Mouse (Mus musculus) CD4-positive, CD25-positive, alpha-beta regulatory T cell, adult 4 months (primary cell): Measurements from ENCODE around the gene Pdzd7. TPM values are rescaled to one million over a fixed set of nuclear protein-coding genes. Genes with fewer than 3 reads are reported as not detected.

Experiments used
- ATAC-seq: one replicate; pipeline ENCODE4 v1.8.0; 2017
- polyA plus RNA-seq, 2 experiments: library from polyadenylated mRNA; unstranded; fragments of 100-300 nt; shearing (Covaris generic); gene quantifications; one replicate each; pipeline ENCODE4 v1.2.1; 2017

Pdzd7 gene
- polyA plus RNA-seq, 2 experiments from 2014 or later = not detected

DNA sequence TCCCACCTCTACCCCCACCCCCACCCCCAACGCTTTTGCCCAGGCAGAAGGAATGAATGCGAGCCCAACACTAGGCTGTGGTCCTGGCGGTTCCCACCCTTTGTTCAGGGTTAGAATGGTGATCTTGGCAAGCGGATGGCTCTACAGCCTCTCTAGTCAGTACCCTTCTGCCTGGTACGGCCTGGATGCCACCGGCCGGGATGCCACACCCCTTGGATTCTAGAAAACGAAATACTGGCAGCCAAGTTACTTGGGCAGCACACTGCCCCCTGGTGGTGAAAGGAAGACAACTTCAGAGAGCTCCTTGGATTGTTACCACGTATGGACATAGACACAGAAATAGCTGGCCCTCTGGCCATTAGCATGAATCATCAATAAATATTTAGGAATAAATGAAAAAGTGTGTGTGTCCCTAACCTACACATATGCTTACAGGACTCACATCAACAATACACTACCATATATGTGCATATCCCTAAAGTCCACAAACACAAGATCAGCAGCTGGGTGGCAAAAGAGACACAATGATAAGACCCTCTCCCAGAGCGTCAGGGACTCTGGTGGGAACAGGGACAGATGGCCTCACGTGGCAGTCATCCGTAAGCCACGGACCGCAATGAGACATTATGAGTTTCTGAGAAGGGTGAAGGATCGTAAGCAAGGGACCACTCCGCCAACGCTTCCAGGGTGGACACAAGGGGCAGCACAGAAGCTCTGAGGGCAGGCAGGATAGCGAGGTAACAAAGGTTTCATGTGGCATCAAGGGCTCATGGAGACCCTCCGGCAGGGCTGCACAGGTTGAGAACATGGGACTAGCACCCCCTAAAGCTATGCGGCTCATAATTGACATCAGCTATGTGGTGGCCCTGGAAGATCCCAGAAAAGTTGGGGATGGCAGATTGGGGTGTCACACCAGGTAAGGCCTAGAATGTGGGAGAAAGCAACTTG lies 14.5 kb downstream of the Pdzd7 start:
- peak; percentile 44 for ATAC-seq

DNA sequence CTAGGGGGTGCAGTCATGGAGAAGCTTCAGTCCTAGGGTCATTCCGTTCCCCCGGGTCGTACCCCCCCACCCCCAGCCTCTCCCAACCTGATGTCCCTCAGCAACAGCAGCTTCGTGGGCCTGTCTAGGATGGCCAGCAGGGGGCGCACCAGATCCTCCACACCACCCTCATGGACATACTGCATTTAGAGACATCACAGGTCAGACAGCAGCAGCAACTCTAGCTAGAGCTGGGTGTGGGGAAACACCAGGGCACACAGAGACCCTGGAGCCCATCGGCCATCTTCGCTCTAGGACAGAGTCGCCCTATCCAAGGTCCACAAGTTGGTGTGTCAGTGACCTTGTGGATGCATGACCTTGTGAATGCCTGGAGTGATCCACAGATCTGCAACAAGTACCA lies 15.4 kb downstream of the Pdzd7 start:
- ATAC-seq = peak; percentile 36

DNA sequence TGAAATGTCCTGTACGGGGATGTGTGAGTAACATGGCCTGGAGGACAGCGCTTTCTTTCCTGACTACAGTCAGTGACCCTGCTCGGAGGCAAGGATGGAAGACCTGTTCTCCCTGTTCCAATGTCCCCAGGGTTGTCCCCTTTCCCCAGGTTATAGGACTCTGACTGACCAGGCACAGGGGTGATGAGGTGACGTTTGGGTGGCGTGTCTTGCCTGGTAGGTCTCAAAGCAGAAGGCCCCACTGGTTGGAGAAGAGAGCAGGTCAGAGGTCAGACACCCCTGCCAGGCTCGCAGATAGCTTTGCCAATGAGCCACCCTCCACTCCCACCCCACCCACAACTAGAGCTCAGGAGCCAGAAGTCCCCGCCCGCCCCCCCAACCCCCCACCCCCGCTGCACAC lies 15.9 kb downstream of the Pdzd7 start:
- ATAC-seq = no peak

DNA sequence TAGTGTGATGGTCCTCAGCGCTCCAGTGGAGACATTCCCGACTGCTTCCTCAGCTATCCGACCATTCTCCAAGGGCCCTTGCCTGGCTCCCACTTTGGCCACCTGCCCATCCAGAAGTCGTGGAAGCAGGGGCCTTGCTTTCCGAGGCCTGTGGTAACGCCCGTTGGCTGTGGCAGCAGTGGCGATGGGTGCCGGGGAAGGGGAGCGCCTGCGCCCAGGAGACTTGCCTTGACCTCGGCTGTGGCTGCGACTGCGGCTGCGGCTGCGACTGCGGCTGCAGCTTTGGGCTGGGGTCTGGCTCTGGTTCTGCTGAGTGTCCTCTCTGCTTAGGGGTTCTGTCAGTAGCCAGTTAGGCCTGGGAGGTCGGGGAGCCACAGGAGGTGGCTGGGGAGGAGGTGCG lies 16.8 kb downstream of the Pdzd7 start:
- ATAC-seq = no peak

DNA sequence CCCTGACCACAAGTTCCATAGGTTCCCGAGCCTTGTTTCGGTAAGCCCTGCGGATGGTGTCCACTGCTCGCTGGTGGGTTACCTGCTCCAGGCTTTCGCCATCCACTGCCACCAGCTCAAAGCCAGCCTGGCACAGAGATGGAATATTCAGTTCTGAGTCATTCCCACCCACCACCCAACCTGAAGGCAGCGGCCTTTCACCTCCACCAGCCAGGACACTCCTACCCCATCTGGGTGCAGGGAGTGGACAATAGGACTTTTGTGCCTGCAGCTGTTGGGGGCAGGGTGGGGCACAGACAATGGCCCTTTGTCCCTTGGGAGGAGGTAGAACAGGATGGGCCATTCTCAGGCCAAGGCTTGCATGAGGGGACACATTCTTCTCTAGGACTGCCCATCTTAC lies 17.7 kb downstream of the Pdzd7 start:
- ATAC-seq = no peak

DNA sequence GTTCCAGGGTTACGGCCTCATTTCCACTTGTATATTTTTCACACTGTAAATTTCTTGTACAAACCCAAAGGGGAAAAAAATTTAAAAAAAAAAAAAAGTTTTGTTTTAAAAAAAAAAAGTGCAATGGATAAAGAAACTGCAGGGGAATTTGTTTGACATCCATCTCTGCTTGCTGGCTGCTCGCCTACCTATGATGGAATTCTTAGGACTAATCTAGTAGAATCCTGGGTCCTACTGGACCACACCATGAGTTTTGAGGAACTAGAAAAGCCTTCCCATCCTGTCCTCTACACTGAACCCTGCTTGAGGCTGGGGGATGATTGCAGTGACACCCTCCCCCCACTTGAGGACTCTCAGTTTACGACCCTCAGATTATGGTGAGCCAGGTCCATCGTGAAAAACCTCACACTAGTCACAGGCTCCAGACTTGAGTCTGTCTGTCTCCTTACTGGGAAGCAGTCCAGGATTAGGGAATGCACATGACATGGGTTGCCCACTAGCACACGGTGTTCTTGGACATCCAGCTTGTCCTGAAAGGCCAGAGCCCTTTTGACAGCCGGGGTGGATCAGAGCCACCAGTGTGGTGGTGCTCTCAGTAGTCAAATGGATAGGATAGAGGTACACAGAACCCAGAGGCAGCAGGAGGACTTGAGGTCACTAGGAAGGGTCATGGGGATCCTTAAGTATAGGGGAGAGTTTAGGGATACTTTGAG lies 18.4 kb downstream of the Pdzd7 start:
- ATAC-seq = no peak

DNA sequence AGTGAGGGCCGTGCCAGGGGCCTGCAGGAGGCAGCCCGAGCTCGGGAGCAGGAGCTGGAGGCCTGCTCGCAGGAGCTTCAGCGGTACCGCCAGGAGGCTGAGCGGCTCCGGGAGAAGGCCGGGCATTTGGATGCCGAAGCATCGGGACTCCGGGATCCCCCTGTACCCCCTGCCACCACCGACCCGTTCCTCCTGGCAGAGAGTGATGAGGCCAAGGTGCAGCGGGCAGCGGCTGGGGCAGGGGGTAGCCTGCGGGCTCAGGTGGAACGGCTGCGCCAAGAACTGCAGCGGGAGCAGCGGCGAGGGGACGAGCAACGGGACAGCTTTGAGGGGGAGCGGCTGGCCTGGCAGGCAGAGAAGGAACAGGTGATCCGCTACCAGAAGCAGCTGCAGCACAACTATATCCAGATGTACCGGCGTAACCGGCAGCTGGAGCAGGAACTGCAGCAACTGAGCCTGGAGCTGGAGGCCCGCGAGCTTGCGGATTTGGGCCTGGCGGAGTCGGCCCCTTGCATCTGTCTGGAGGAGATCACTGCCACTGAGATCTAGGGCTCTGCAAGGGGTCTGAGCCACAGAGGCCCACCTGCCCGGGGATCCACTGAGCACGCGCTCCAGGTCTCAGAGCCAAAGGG lies 19.5 kb downstream of the Pdzd7 start:
- no peak for ATAC-seq

DNA sequence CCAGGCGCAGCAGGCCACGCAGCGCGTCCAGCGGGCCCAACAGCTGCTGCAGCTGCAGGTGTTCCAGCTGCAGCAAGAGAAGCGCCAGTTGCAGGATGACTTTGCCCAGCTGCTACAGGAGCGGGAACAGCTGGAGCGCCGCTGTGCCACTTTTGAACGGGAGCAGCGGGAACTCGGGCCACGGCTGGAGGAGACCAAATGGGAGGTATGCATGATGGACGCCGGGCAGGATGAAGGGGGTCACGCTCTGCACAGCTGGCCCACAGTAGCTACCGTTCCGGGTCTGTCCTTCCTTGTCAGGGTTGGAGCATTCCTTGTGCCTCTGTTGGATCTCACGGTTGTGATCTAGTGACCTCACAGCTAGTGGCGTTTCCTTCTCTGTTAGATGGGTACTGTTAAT lies 20.7 kb downstream of the Pdzd7 start:
- ATAC-seq = no peak

DNA sequence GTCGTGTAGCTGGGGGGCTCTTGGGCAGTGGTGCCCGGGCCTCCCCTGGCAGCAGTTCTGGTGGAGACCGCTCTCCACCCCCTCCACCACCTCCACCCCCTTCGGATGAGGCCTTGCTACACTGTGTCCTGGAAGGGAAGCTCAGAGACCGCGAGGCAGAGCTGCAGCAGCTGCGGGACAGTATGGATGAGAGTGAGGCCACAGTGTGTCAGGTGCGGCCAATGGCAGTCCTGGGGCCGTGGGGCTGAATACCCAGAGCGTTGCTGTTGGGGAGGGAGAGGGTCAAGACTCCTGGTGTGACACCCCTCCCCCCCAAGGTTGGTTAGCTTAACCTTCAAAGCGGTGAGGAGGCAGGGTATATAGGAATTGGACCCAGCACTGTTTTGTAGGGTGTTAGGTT lies 21.5 kb downstream of the Pdzd7 start:
- no peak for ATAC-seq

DNA sequence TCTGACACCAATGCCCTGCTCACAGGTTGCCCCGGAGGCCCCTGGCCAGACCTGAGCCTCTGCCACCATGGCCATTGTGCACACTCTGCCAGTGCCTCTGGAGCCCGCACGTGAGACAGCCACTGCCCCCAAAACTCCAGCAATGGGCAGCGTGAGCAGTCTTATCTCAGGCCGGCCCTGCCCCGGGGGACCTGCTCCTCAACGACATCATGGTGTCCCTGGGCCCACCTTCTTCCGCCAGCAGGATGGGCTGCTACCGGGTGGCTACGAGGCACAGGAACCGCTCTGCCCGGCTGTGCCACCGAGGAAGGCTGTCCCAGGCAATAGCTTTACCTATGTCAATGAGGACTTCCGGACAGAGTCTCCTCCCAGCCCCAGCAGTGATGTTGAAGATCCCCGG lies 24.2 kb downstream of the Pdzd7 start:
- ATAC-seq = no peak

DNA sequence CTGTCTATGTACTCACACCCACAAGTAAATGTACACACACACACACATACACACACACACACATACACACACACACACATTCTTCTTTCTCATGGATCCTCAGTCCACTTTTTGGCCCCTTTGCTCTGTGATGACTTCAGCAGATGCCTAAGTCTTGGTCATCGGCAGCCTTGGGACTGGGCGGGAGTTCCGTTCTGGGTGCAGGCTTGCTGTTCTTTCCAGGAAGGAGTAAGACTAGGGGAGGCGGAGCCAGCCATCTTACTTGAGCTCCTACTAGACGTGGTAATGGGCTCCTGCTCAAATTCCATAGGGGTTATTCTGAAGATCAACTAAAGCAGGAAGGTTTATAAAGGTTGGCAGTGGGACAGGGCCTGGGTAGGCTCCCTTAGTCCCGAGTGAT lies 25.2 kb downstream of the Pdzd7 start:
- no peak for ATAC-seq

DNA sequence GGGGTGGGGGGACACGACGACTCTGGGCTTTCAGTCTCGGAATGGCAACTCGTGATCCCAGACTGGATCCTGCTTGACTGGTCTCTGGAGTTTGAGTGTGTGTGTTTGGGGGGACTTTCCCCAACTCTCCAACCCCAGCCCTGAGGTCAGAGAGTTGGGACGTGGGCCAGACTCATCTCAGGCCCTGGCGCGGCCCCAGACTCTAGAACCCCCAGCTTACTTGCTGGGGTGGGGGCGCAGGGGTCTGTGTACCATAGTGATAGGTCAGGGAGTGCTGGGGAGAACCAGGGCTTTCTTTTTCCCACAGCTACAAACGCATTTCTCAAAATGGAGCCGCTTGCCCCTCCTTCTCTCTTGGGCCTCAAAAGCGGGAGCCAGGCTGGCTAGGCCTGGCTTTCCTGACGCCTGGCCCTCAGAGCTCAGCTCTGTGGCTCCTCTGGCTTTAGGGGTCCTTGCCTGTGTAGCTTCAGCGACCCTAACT lies 27.1 kb downstream of the Pdzd7 start:
- ATAC-seq = no peak

DNA sequence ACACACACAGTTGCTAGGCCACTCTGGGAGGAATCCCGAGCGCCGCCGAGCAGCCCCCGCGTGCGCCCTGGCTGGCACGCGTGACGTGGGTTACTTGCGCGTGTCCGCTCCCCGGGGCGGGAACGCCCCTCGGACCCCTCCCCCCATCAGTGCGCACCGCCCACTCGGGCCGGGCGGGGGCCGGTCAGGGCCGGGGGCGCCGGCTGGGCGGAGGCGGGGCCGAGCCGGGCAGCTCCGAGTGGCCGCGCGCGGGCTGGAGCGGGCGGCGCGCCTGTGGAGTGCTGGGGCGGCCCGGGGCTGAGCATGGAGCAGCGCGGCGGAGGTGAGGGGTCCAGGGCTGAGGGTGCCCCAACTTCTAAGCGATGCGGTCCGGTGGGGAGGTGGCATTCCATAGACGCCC lies 27.6 kb downstream of the Pdzd7 start:
- ATAC-seq = no peak

DNA sequence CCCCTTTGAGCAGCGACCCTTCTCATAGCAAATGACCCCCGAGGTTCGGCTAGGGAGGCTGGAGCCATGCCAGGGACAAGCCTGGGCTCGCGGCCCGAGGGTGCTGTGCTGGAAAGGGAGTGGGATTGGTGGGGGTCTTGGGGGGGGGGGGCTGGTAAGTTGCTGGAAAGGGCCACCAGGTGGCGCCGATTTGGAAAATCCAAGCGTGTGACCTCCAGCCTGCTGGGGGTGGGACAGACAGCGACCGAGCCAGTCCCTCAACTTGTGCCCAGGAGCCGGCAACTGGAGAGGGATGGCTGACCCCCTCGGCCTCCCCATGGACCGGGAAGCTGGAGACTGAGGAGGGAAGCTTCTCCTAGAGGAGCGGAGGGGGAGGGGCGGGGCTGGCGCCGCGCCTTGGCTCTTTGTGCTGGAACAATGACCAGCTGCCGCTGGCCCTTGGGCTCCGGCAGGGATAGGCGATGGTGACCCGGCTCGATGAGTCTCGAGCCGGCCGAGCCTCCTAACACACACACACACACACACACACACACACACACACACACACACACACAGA lies 28.2 kb downstream of the Pdzd7 start:
- ATAC-seq = no peak

DNA sequence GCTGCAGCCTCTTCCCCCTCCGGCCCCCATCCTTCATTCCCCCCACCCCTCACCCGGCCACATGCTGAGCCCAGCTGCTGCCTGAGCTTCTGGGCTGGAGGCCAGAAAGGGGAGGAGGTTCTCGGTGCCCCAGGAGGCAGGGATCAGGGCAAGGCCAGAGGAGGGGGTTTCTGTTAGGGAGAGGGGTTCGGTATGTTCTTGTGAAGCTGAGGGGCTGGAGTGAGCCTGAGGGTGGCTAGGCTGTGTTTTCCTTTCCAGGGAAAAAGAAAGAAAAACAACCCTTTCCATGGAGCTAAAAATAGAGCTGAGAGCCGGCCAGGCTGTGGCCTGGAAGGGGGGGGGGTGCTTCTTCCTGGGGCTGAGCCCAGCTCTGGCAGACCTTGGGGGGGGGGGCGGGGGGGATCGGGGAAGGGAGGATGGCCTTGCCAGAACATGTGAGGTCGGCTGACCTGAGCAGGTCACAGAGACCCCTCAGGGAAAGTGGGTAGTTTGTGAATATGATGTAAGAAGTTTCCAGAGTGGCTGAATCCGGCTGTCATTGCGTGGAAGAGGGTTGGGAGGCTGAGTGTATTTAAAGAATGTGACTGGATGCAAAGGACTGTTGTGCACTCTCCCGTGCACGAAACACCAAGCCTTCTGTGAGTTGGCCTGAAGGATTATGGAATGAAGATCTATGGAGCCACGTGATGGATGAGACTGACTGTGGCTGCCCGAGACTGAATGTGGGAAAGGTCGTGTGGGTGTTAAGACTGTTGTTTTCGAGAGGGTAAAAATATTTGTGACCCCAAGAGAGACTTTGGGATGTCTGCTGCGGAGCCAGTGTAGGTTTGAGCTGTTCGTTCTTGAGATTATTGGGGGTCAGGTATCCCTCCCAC lies 28.9 kb downstream of the Pdzd7 start:
- ATAC-seq = no peak

DNA sequence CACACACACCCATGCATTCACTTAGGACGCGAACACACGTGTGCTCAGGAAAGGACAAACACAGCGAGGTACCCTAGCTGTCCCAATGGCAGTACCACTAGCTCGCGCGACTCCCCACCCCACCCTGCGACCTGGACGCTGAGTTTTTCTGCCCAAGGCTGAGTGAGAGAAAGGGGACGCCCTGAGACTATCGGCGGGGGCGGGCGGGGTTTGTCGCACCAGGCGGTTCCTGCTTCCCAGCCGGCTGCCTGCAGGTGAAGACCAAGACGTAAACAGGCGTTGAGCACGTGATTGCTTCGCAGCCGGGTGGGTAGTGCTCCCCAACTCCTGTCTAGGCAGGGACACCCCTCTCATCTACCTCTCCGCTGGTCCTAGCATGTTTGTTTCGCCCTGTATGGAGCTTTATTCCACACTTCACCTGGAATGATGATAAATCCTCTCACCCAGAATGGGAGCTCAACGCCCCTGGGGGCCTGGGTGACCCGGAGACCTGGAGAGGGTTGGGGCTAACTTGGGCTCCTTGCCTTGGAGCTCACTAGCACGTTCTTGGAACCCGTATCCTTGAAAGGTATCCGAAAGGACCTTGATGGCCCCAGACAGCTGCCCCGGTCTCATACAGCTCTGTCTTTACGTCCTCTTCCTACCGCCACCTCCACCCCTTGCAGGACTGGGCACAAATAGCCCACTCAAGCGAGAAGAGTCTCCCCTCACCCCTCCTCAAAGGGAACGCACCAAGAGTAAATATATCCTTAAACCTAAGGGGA lies 29.8 kb downstream of the Pdzd7 start:
- peak; percentile 78 for ATAC-seq

DNA sequence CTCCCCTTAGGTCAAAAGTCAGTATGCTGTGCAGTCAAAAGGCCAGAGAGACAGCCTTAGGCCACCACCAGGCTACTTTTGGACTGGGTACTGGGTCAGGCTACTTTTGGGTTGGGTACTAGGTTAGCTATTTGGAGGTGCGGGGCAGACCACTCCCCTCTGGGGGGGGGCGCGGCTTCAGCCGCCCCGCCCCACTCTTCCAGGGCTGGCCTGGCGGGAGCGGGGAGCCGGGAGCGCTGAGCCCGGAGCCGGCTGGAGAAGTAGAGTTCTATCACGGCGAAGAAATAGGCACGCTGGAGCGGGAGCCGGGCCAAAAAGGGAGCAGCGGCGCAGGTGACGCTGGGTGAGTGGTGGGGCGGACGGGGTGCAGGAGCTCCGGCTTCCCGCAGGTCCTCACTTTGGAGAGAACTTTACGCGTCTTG lies 30.5 kb downstream of the Pdzd7 start:
- peak; percentile 24 for ATAC-seq

DNA sequence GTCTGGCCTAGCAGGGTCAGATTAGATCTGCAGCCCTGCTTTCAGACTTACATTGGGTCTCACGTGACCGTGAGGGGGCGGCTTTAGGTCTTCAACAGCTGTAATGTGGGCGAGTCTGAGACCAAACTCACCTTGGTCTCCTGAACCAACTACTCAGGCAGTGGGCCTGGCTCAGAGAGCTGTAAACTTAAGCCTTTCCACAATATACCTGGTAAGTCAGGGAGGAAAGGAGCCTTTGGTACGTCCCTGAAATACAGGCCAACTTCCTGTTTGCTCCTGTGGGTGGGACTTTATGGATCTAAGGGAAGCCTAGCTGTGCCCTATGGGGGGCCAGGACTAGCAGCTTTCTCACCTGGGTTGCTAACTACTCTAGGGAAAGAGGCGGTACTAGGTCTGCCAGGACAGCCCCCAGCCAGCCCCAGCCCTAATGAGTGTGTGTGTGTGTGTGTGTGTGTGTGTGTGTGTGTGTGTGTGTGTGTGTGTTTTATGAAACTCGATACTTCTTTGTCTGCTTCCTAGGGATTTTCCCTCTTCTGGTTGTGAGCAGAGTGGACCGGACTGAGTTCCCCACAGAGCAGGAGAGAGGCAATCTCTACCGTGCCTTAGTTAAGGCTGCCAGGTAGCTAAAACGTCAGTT lies 31.1 kb downstream of the Pdzd7 start, which contains the start of gene Lzts2:
Lzts2 (plus strand) TSS at position 80 of the 637 bp plus-strand sequence.
- ATAC-seq = peak; percentile 27

DNA sequence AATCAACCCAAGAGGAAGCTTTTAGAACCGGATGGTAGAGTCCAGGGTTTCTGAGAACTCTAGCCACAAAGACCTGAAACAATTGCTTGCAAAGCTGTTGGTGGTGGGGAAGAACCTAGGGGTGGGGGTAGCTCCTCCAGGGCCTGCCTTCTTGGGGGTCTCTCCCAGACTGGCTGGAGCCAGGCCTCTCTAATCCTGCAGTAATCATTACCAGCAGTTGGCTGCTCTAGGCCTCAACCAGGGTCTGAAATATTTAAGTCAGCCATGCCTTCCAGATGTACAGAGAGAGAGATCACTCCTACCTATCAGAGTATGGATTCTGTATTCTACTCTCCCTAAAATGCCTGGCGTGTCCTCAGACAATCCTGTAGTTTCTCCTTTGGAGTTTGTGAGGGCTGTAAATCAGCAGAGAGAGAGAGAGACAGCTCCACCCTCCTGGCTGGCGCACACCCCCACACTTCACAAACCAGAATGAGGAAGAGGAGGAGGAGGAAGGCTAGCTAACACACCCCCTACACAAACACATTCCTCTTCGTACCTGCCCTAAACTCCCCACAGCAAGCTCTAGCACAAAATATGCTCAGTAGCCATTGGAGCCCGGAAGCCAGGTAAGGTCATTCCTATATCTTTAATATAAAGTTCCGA lies 31.8 kb downstream of the Pdzd7 start:
- no peak for ATAC-seq

DNA sequence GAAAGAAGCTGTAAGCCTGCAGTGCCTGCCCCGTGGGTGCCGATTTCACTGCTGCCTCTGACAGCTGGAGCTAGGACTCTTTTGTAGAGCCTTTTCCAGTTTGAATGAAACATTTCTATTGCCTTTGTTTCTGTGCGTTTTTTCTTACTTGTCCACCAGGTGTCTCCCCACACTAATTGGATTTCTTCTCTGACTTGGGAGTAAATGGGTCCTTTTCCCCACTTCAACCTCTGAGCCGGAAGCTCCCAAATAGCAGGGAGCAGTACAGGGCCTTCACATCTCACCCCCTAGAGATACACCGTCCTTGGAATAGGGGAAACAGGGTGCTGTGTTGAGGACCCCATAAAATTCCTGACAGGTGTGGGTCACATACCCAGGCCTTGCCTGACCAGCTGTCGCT lies 32.9 kb downstream of the Pdzd7 start:
- no peak for ATAC-seq
